Mouse (Mus musculus) small intestine, adult 2 months (tissue): ENCODE measurements around the gene D330020A13Rik. TPM values are rescaled to one million over a fixed set of nuclear protein-coding genes. Genes with fewer than 3 reads are reported as not detected.
A peak's percentile ranks its signal among the peaks of the same experiment; 100 is the strongest.

ENCODE experiments used
- H3K27ac ChIP-seq: fragments of 200-500 bp; 2 replicates; pipeline ENCODE4 v1.5.1; 2012; ENCODE audit warnings: low read depth, low read length, control low read depth, inconsistent platforms; ENCODE audit not compliant: insufficient read depth
- H3K27me3 ChIP-seq: fragments of 200-500 bp; 2 replicates; pipeline ENCODE4 v1.6.1; 2012; ENCODE audit warnings: mild to moderate bottlenecking, moderate library complexity, low read length, inconsistent platforms; ENCODE audit not compliant: control insufficient read depth, insufficient read depth
- H3K36me3 ChIP-seq: fragments of 200-500 bp; 2 replicates; pipeline ENCODE4 v1.6.1; 2012; ENCODE audit warnings: mild to moderate bottlenecking, low read length, control low read depth, inconsistent platforms; ENCODE audit not compliant: control insufficient read depth, insufficient read depth
- H3K4me1 ChIP-seq: fragments of 200-500 bp; 2 replicates; pipeline ENCODE4 v1.6.1; 2012; ENCODE audit warnings: low read length, inconsistent platforms, mixed read lengths; ENCODE audit not compliant: control insufficient read depth, insufficient read depth, insufficient read length
- H3K4me3 ChIP-seq: fragments of 200-500 bp; 2 replicates; pipeline ENCODE4 v1.5.1; 2012; ENCODE audit warnings: low read depth, mild to moderate bottlenecking, control low read depth, inconsistent platforms, low read length, moderate library complexity
- CTCF ChIP-seq: fragments of 200-500 bp; IDR thresholded peaks from 2 replicates; pipeline ENCODE4 v1.5.1; 2012; ENCODE audit warnings: low read depth, mild to moderate bottlenecking, control low read depth, inconsistent platforms, low read length, moderate library complexity, mixed read lengths; ENCODE audit not compliant: insufficient replicate concordance, insufficient read length; ENCODE audit errors: extremely low read depth
- POLR2A ChIP-seq: fragments of 200-500 bp; IDR thresholded peaks from 2 replicates; pipeline ENCODE4 v1.6.1; 2012; ENCODE audit warnings: low read depth, mild to moderate bottlenecking, control low read depth, inconsistent platforms, low read length, moderate library complexity
- WGBS: fragments of 180-500 bp; shearing (Covaris S2); methylation state at CpG from one replicate; pipeline ENCODE4 v1.1.7; 2018; 5-methylcytosine and 5-hydroxymethylcytosine counted together
- polyA plus RNA-seq: library from polyadenylated mRNA; depleted of rRNA; stranded (reverse); fragments of >200 nt; gene quantifications from 2 replicates; pipeline ENCODE4 v1.2.3, GENCODE M21; 2012

Gene D330020A13Rik
- polyA plus RNA-seq, 1 experiment, result 0.29 TPM

GRCm38 (mm10) chr6:120255701-120256100 lies 38.5 kb upstream of the D330020A13Rik start:
- TF ChIP-seq POLR2A (no peak), CTCF (no peak)
- Histone ChIP-seq H3K36me3 (no peaks in the 10 kb centered on the region), H3K27me3 (no peaks in the 10 kb centered on the region), H3K27ac (peak overlapping the region; percentile 93), H3K4me3 (no peak overlapping the region), H3K4me1 (peaks cover 20% of the 10 kb centered on the region)
- 83% methylated on average over 12 of the region's 12 CpGs for WGBS

- WGBS, result 78% methylated on average over 5 of the region's 5 CpGs
- Histone ChIP-seq H3K27ac (no peak overlapping the region), H3K36me3 (no peaks in the 10 kb centered on the region), H3K27me3 (no peaks in the 10 kb centered on the region), H3K4me1 (peaks cover 20% of the 10 kb centered on the region), H3K4me3 (no peak overlapping the region)
- no peak for TF ChIP-seq POLR2A
- TF ChIP-seq CTCF, result no peak
These were observed 37.7 kb upstream of the D330020A13Rik start for GRCm38 (mm10) chr6:120256431-120256935.

GRCm38 (mm10) chr6:120259481-120259880 lies 34.7 kb upstream of the D330020A13Rik start:
- no peak for TF ChIP-seq CTCF
- H3K4me1 ChIP-seq, result peaks cover 23% of the 10 kb centered on the region
- 74% methylated on average over 9 of the region's 9 CpGs for WGBS
- H3K27ac ChIP-seq, result no peak overlapping the region
- no peak overlapping the region for H3K4me3 ChIP-seq
- no peaks in the 10 kb centered on the region for H3K36me3 ChIP-seq
- H3K27me3 ChIP-seq, result no peaks in the 10 kb centered on the region

GRCm38 (mm10) chr6:120262886-120263531 lies 31.2 kb upstream of the D330020A13Rik start:
- WGBS, result 74% methylated on average over 12 of the region's 12 CpGs
- TF ChIP-seq CTCF (no peak), POLR2A (no peak)
- Histone ChIP-seq H3K4me3 (no peak overlapping the region), H3K27ac (peak overlapping the region; percentile 28; the same call in 1 of the 2 replicates), H3K36me3 (no peaks in the 10 kb centered on the region), H3K4me1 (peaks cover 10% of the 10 kb centered on the region), H3K27me3 (no peaks in the 10 kb centered on the region)

GRCm38 (mm10) chr6:120263608-120264007 lies 30.6 kb upstream of the D330020A13Rik start:
- H3K27me3 ChIP-seq, result no peaks in the 10 kb centered on the region
- TF ChIP-seq POLR2A, result no peak
- 68% methylated on average over 7 of the region's 7 CpGs for WGBS
- H3K4me1 ChIP-seq, result peaks cover 10% of the 10 kb centered on the region
- no peaks in the 10 kb centered on the region for H3K36me3 ChIP-seq
- H3K4me3 ChIP-seq, result no peak overlapping the region
- H3K27ac ChIP-seq, result peak overlapping the region; percentile 0

GRCm38 (mm10) chr6:120264151-120264550 lies 30.0 kb upstream of the D330020A13Rik start:
- peaks cover 10% of the 10 kb centered on the region for H3K4me1 ChIP-seq
- H3K27ac ChIP-seq, result peak overlapping the region; percentile 0; the same call in 1 of the 2 replicates
- no peaks in the 10 kb centered on the region for H3K36me3 ChIP-seq
- no peak for TF ChIP-seq CTCF
- TF ChIP-seq POLR2A, result no peak
- WGBS, result 31% methylated on average over 6 of the region's 6 CpGs
- no peak overlapping the region for H3K4me3 ChIP-seq
- H3K27me3 ChIP-seq, result no peaks in the 10 kb centered on the region

GRCm38 (mm10) chr6:120274181-120274580 lies 20.0 kb upstream of the D330020A13Rik start:
- WGBS, result 78% methylated on average over 8 of the region's 8 CpGs
- H3K4me3 ChIP-seq, result no peak overlapping the region

More at GRCm38 (mm10) chr6:120274181-120274580, 20.0 kb upstream of the D330020A13Rik start:
- H3K27me3 ChIP-seq, result no peaks in the 10 kb centered on the region
- H3K36me3 ChIP-seq, result no peaks in the 10 kb centered on the region
- no peak overlapping the region for H3K27ac ChIP-seq
- peaks cover 2% of the 10 kb centered on the region; the same call in 1 of the 2 replicates for H3K4me1 ChIP-seq
- TF ChIP-seq POLR2A (no peak), CTCF (no peak)
